Mouse (Mus musculus) testis, adult 2 months (tissue): ENCODE data around the gene Pkp4.

Source experiments
- CTCF ChIP-seq: fragments of 200-500 bp; IDR thresholded peaks from 2 replicates; pipeline ENCODE4 v1.5.1; 2012; ENCODE audit warnings: low read depth, mild to moderate bottlenecking, inconsistent platforms, low read length, moderate library complexity; ENCODE audit not compliant: control insufficient read depth, insufficient read depth, insufficient replicate concordance
- POLR2A ChIP-seq: fragments of 200-500 bp; IDR thresholded peaks from 2 replicates; pipeline ENCODE4 v1.6.1; 2012; ENCODE audit warnings: low read depth, mild to moderate bottlenecking, inconsistent platforms, low read length, moderate library complexity; ENCODE audit not compliant: control insufficient read depth

DNA sequence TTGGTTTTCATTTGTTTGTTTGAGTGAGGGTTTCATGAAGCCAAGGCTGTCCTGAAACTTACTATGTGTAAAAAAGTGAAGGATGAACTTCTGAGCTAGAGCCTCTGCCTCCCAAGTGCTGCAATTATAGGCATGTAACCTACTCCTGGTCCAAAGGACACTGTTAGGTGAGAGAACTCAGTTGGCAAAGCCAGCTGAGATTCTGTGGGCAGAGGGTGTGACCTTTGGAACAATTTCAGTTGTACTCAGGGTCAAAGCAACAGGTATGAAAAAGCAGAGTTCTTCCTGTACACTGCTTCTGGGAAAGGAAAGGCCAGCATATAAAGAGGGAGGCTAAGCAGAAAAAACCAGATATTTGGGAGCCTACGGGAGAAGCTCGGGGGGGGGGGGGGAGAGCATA is 2.5 kb upstream of the Pkp4 start:
- TF ChIP-seq CTCF: no peak
- no peak for TF ChIP-seq POLR2A
